Comparison of ENCODE assay signal across 8 mouse cellular contexts in genomic region chr8:25463532-25463931, GRCm38 (mm10).
A peak's percentile ranks its signal among the peaks of the same experiment; 100 is the strongest.
DNase-seq lines count a peak whose midpoint lies in the region; ATAC-seq and TF ChIP-seq lines count a peak whose summit lies in the region.

No protein-coding gene starts in this region.

- DNase-seq in cerebellum, adult 9-11 months, result peak; percentile 21
- no peak for DNase-seq in cerebellum, adult 11 months
- DNase-seq in lung, embryonic 14.5 days, result peak; percentile 91
- DNase-seq in lung, postnatal 14 days, result no peak
- DNase-seq in forebrain, embryonic 14.5 days (ENCODE audit: low spot score), result peak; percentile 95

- no peak for TF ChIP-seq CTCF in lung, embryonic 14.5 days (IDR thresholded peaks at IDR 0.05; ENCODE audit: low read depth)

- no peak overlapping the region for H3K4me2 ChIP-seq in lung, embryonic 14.5 days
- H3K4me2 ChIP-seq in forebrain, embryonic 14.5 days (ENCODE audit: low read length), result peak overlapping the region; percentile 6; the same call in 1 of the 2 replicates
- H3K4me2 ChIP-seq in limb, embryonic 15.5 days, result no peak overlapping the region
- H3K4me2 ChIP-seq in heart, embryonic 11.5 days, result no peak overlapping the region

- no peak for ATAC-seq in lung, embryonic 14.5 days (ENCODE audit: insufficient read depth)
- peak; percentile 38; the same call in 1 of the 2 replicates for ATAC-seq in forebrain, embryonic 14.5 days
- ATAC-seq in limb, embryonic 15.5 days (ENCODE audit: insufficient number of reproducible peaks, low FRiP score, low TSS enrichment, low read depth), result no peak
- no peak for ATAC-seq in megakaryocyte-erythroid progenitor cell, adult 5-6 weeks (replicated peaks; ENCODE audit: low FRiP score, low TSS enrichment, poor library complexity, severe bottlenecking)
- ATAC-seq in heart, embryonic 11.5 days (replicated peaks; ENCODE audit: insufficient number of reproducible peaks, low FRiP score, low TSS enrichment), result no peak

- no peaks in the 10 kb centered on the region for H3K36me3 ChIP-seq in lung, embryonic 14.5 days (ENCODE audit: insufficient read depth)
- H3K36me3 ChIP-seq in forebrain, embryonic 14.5 days (ENCODE audit: control insufficient read depth, insufficient read depth, low read length), result no peaks in the 10 kb centered on the region
- no peaks in the 10 kb centered on the region for H3K36me3 ChIP-seq in limb, embryonic 15.5 days
- H3K36me3 ChIP-seq in heart, embryonic 11.5 days (ENCODE audit: control insufficient read depth, insufficient read depth, low read length), result no peaks in the 10 kb centered on the region

- no peaks in the 10 kb centered on the region for H3K9me3 ChIP-seq in lung, embryonic 14.5 days (ENCODE audit: low read depth, low read length)
- H3K9me3 ChIP-seq in forebrain, embryonic 14.5 days (replicated peaks; ENCODE audit: control insufficient read depth, low read length), result no peaks in the 10 kb centered on the region
- no peaks in the 10 kb centered on the region for H3K9me3 ChIP-seq in limb, embryonic 15.5 days
- H3K9me3 ChIP-seq in heart, embryonic 11.5 days (replicated peaks; ENCODE audit: control insufficient read depth, low read length), result no peaks in the 10 kb centered on the region

- peak overlapping the region; percentile 3; the same call in 1 of the 2 replicates for H3K27ac ChIP-seq in lung, embryonic 14.5 days (ENCODE audit: low read depth)
- H3K27ac ChIP-seq in forebrain, embryonic 14.5 days (ENCODE audit: low read depth, low read length), result peak overlapping the region; percentile 61
- peak overlapping the region; percentile 79 for H3K27ac ChIP-seq in limb, embryonic 15.5 days
- no peak overlapping the region for H3K27ac ChIP-seq in heart, embryonic 11.5 days (ENCODE audit: low read depth, low read length)

- H3K4me3 ChIP-seq in lung, embryonic 14.5 days (ENCODE audit: low read depth, low read length), result no peak overlapping the region
- no peak overlapping the region for H3K4me3 ChIP-seq in forebrain, embryonic 14.5 days (ENCODE audit: low read depth, low read length)
- H3K4me3 ChIP-seq in limb, embryonic 15.5 days, result no peak overlapping the region
- no peak overlapping the region for H3K4me3 ChIP-seq in heart, embryonic 11.5 days (ENCODE audit: low read depth, low read length)

- 13% methylated on average over 9 of the region's 9 CpGs for WGBS in lung, embryonic 14.5 days
- 9% methylated on average over 9 of the region's 9 CpGs for WGBS in forebrain, embryonic 14.5 days
- WGBS in limb, embryonic 15.5 days, result 12% methylated on average over 9 of the region's 9 CpGs
- WGBS in heart, embryonic 11.5 days (ENCODE audit: insufficient replicate concordance), result 34% methylated on average over 9 of the region's 9 CpGs

- H3K9ac ChIP-seq in lung, embryonic 14.5 days, result no peak overlapping the region
- H3K9ac ChIP-seq in forebrain, embryonic 14.5 days (ENCODE audit: low read length), result no peak overlapping the region
- H3K9ac ChIP-seq in limb, embryonic 15.5 days, result no peak overlapping the region
- H3K9ac ChIP-seq in heart, embryonic 11.5 days (ENCODE audit: low read depth, low read length), result no peak overlapping the region

- peaks cover 23% of the 10 kb centered on the region for H3K4me1 ChIP-seq in lung, embryonic 14.5 days (ENCODE audit: insufficient read depth)
- H3K4me1 ChIP-seq in forebrain, embryonic 14.5 days (ENCODE audit: control insufficient read depth, insufficient read depth, low read length), result peaks cover 37% of the 10 kb centered on the region
- H3K4me1 ChIP-seq in limb, embryonic 15.5 days, result peaks cover 40% of the 10 kb centered on the region
- peaks cover 5% of the 10 kb centered on the region for H3K4me1 ChIP-seq in heart, embryonic 11.5 days (ENCODE audit: control insufficient read depth, insufficient read depth, low read length)

- H3K27me3 ChIP-seq in lung, embryonic 14.5 days (ENCODE audit: insufficient read depth, low read length), result no peaks in the 10 kb centered on the region
- no peaks in the 10 kb centered on the region for H3K27me3 ChIP-seq in forebrain, embryonic 14.5 days (replicated peaks; ENCODE audit: control insufficient read depth, insufficient read depth, low read length)
- no peaks in the 10 kb centered on the region for H3K27me3 ChIP-seq in limb, embryonic 15.5 days
- no peaks in the 10 kb centered on the region for H3K27me3 ChIP-seq in heart, embryonic 11.5 days (ENCODE audit: control insufficient read depth, insufficient read depth, low read length)

Comparison
In these comparisons a context has a peak if more than half of its experiments do, and no peak if none do; other contexts are left out.
1. DNase-seq: peak in cerebellum, adult 9-11 months (single experiment), lung, embryonic 14.5 days (single experiment) and forebrain, embryonic 14.5 days (single experiment); none in cerebellum, adult 11 months (single experiment) and lung, postnatal 14 days (single experiment).